Mouse (Mus musculus) thymus, adult 18-20 months (tissue): Measurements from ENCODE around the gene Slamf9.
A peak's percentile ranks its signal among the peaks of the same experiment; 100 is the strongest.

Source experiments
- DNase-seq, 2 experiments: peaks; one replicate each; pipeline ENCODE4 v3.0.0; 2022; ENCODE audit warnings: mixed read lengths in 2 of 2

The Slamf9 gene

GRCm38 (mm10) chr1:172492047-172492446 lies 16.9 kb downstream of the Slamf9 start:
- no peak for DNase-seq

DNA sequence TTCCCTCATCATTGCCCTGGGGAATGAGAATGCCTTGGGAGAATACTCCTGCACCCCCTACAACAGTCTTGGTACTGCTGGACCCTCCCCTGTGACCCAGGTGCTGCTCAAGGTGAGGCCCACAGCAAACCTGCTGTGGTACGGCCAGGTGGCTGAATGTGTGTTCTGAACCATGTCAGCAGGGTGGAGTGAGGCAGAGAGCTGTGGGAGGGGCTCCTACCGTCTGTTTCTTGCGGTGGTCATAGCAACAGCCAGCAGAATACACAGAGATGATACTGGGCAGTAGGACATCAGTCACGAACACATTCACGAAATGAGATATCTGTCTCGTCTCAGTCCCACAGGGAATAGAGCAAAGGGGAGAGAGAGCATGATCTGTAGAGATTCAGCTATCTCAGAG lies 18.4 kb downstream of the Slamf9 start:
- DNase-seq = no peak

GRCm38 (mm10) chr1:172496030-172496429 lies 20.9 kb downstream of the Slamf9 start:
- no peak for DNase-seq

DNA sequence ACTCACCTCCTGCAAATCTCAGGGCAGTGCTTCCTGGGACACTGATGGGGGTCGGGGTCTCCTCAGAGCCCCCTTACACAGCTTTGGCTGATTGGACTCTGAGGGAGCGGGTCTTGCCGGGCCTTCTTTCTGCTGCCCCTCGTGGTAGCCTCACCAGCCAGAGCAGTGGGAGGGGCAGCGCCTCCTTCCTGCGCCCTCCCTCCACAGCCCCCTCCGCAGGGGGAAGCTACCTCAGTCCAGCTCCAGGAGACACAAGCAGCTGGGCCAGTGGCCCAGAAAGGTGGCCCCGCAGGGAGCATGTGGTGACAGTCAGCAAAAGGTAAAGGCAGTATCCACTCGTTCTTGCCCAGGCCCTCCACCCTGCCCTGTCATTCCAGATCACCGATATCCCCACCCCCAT lies 22.3 kb downstream of the Slamf9 start:
- DNase-seq = no peak

DNA sequence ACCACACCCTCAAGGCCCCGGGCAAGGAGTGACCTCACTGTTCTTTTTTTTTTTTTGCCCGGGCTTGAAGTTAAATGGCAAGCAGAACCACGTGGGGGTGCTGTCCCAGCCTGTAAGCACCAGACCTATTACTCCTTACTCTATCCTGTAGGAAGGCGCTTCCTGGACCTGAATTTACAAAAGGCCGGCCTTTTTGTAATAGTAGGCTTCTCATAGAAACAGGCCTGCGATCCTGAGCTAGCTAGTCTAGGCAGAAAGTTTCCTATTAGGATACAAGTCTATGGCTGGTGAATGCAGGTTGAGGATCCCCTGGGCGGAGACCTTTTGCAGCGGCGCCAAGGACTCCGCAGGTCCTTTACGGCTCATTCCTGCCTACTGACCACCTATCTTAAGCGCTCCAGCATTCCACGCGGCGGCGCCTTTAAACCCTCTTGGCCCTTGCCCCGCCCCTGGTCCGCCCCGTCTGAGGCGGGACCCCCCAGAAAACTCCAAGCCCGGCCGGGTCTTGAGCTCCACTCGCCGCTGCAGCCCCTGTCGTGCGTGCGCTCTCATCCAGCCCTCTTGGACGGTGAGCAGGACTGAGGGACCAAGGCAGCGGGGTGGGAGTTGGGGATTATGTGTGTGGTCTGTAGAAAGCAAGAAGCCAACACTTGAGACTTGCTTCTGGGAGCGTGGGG lies 24.7 kb downstream of the Slamf9 start, which contains the start of gene Tagln2:
TSS of gene Tagln2 (plus strand) at position 283 of the 677 bp plus-strand sequence.
- DNase-seq = peak; percentile 61 to 63

DNA sequence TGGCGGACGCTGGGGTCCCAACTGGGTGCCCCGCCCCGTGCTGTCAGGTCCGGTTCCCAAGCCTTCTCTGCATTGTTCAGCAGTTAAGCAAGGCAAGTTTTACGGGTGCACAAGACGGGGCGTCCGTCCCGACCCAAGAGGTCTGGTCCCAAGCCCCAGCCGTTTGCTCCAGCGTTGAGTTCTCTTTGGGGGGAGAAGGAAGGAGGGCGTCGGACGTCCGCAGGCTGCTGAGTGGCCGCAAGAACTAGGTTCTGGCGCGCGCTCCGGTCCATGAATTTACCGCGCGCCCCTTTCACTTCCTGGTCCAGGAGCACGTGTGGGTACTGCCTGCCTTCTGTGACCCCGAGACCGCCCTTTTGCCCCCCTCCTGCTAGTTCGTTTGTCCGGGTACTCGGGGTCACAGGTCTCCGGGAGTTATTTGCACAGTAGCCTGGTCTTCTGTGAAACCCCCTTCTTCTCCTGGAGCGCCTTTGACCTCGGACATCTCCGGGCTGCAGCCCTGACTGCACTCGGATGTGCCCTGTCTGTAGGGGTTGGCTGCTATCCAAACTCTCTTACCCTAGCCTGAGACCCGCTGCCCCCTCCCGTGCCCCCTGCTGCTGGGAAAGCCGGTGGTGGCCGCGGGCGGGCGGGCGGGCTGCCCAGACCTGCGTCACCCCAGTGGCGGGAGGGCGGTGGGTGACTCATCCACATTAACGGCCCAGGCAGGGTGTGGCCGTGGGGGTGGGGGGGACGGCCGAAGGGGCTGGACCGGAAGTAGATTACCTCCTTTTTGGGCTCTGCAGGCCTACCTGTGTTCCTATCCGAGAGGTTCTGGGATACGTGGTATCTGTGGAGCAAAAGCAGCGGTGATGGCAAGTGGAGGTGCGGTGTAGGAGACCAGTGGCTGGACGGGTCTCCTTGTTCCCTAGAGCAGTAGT lies 25.6 kb downstream of the Slamf9 start:
- no peak for DNase-seq

DNA sequence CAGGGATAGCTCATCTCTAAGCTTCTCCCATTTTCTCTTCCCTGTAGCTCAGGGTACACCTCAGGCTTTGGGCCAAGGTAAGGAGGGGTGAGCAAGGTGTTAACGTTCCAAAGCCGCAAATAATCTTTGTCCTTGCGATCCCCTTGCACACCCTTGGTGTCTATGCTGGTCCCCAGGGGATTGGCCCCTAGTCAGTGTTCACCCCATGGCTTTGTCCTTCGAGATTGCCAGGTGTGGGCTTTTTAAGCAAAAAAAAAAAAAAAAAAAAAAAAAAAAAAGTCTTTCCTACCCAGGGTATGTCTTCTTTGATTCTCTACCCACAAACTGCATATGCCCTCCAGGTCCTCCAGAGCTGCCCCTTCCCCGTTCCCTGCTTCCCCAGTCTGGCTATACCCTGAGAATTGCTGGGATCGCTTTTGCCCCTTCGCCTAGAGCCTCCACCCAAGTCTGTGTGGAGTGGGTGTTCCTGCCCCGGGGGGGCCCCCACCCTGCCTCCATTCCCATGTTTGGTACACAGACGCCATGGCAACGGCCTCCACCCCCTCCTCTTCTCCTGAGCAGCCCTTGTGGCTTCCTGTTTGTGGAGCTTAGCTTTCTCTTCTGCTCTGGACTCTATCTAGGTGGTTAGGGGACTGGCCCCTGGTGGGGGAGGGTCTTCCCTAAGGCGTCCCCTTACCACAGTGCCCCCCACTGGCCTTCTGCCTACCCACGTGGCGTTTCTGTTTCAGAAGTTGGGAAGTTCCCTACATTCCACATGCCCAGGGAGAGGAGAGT lies 26.4 kb downstream of the Slamf9 start:
- peak; percentile 74 to 80 for DNase-seq

GRCm38 (mm10) chr1:172502145-172503110 lies 27.3 kb downstream of the Slamf9 start:
- DNase-seq = no peak

- no peak for DNase-seq
These were observed 28.2 kb downstream of the Slamf9 start for GRCm38 (mm10) chr1:172503111-172503997.

DNA sequence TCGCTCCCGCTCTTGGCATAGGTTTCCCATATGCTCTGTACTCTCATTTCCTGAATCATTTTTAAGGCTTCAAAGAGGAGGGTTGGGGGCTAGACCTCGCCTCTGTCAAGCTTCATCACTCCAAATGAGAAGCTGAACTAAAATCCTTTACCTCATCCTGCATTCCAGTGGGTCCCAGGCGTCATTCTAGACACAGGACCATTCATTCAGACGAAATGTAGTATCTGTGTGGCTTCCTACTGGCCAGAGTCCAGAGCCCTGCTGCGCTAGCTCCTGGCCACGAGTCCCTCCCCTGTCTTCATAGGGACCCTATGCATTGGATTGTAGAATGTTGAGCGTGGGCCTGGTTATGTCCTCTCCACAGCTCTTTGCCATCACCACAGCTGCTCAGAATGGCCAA lies 29.6 kb downstream of the Slamf9 start:
- no peak for DNase-seq

- no peak for DNase-seq
These were observed 31.8 kb downstream of the Slamf9 start for GRCm38 (mm10) chr1:172507001-172507400.

DNA sequence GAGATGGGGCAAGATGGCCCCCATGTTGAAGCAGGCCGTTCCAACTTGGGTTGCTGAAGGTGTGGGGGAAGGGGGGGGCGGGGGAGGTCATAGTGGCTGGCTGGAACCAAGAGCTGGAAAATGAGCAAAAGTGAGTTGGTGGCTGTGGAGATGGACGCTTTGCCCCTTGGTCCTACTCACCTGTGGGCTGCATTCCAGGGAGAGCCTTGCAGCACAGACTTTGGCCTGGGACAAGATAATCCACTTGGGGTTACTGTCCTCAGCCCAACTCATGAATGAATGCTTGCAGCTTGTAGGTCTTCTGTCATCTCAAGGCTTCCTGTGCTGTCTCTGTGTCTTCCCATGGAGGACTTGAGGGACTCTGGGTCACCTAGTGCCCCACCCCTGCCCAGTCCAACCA lies 32.5 kb downstream of the Slamf9 start:
- DNase-seq = no peak

GRCm38 (mm10) chr1:172508172-172508571 lies 33.0 kb downstream of the Slamf9 start:
- DNase-seq = no peak

- DNase-seq = no peak
These were observed 34.1 kb downstream of the Slamf9 start for GRCm38 (mm10) chr1:172509235-172509634.

DNA sequence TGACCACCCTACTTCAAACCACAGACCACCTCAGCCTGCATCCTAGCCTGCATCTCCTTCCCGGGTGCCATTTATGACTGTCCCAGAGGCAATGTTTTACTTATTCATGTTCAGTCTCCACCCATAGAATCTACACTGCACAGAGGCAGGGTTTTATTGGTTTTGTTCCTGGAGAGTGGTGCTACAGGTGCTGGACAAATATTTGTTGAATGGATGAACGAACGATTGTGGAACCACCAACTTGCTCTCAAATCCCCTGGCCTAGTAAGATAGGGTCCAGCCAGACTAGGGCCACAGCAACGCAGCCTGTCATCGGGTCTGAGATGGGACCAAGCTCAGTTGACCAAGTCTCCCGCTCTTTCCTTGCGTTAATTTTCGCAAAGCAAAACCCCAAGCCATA lies 34.8 kb downstream of the Slamf9 start:
- no peak for DNase-seq

GRCm38 (mm10) chr1:172510421-172510972 lies 35.3 kb downstream of the Slamf9 start:
- DNase-seq = no peak

- DNase-seq = peak; percentile 74 to 79
These were observed 37.8 kb downstream of the Slamf9 start for GRCm38 (mm10) chr1:172512962-172513361.

GRCm38 (mm10) chr1:172513525-172514212 lies 38.5 kb downstream of the Slamf9 start:
- peak; percentile 70 to 79 for DNase-seq

DNA sequence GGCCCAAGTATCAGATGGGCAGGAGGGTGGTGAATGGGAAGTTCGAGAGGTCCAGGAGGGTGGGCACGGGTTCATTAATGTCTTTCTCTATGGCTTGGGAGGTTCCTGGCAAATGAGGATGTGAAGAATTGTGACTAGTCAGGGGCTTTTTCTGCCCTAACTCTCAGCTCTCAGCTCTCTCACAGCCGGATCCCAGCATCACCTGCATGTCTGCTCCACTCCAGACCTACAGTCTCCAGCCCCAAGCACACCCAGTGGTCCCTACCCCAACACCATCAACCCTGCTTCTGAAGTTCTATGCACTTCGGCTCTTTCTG lies 39.0 kb downstream of the Slamf9 start:
- no peak for DNase-seq
